Mouse (Mus musculus) embryonic fibroblast, embryonic 13.5 days (primary cell): ENCODE results near the gene Itga5. TPM values are rescaled to one million over a fixed set of nuclear protein-coding genes. Genes with fewer than 3 reads are reported as not detected.

ENCODE experiments used
- H3K27ac ChIP-seq: 2 replicates; pipeline ENCODE4 v1.5.1; 2012; ENCODE audit warnings: low read length, control low read depth, inconsistent platforms; ENCODE audit not compliant: insufficient read depth
- H3K4me1 ChIP-seq: 2 replicates; pipeline ENCODE4 v1.6.1; 2011; ENCODE audit warnings: low read length; ENCODE audit not compliant: control insufficient read depth, insufficient read depth
- H3K4me3 ChIP-seq: 2 replicates; pipeline ENCODE4 v1.5.1; 2011; ENCODE audit warnings: mild to moderate bottlenecking, control low read depth, low read length; ENCODE audit not compliant: insufficient read depth
- CTCF ChIP-seq: IDR thresholded peaks from 2 replicates; pipeline ENCODE4 v1.5.1; 2011; ENCODE audit warnings: mild to moderate bottlenecking, control low read depth, low read length, moderate library complexity, borderline replicate concordance; ENCODE audit not compliant: insufficient read depth
- POLR2A ChIP-seq: IDR thresholded peaks from 2 replicates; pipeline ENCODE4 v1.6.1; 2011; ENCODE audit warnings: low read depth, mild to moderate bottlenecking, control low read depth, low read length, moderate library complexity
- polyA plus RNA-seq: library from polyadenylated mRNA; stranded (reverse); fragments of >200 nt; gene quantifications from 2 replicates; pipeline ENCODE4 v1.2.4, GENCODE M21; 2011; ENCODE audit warnings: low read depth; ENCODE audit not compliant: missing spikeins, insufficient read length

The Itga5 gene
- polyA plus RNA-seq, 1 experiment = 161 TPM

GRCm38 (mm10) chr15:103377752-103378664 is 11.4 kb upstream of the Itga5 start:
- Histone ChIP-seq H3K27ac (peak overlapping the region; percentile 92), H3K4me1 (peaks cover 13% of the 10 kb centered on the region), H3K4me3 (no peak overlapping the region)
- TF ChIP-seq CTCF = no peak
- TF ChIP-seq POLR2A = 0 out of 2 replicates have a peak, but pooled peaks have one; percentile 13

DNA sequence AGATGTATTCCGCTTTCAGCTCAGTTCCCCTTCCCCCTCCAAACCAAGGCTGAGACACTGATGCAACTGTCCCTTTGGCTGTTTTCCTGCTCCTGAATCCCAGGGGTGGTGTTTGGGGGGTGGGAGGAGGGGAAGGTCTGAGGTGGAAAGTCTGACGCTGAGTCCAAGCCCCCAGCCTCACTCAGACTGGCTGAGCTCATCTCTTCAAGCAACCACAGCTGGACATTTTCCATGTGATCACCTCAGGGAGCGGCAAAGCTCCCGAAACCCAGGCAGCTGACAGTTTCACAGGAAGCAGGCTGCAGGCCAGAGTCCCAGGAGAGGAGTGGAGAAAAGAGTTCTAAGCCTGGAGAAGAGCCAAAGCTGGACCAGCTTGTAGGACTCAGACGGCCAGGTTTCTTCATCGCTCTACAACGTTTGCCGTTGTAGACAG is 10.3 kb upstream of the Itga5 start:
- no peak overlapping the region for H3K4me3 ChIP-seq
- H3K27ac ChIP-seq = peak overlapping the region; percentile 76
- peaks cover 14% of the 10 kb centered on the region for H3K4me1 ChIP-seq
- TF ChIP-seq POLR2A (no peak), CTCF (no peak)

DNA sequence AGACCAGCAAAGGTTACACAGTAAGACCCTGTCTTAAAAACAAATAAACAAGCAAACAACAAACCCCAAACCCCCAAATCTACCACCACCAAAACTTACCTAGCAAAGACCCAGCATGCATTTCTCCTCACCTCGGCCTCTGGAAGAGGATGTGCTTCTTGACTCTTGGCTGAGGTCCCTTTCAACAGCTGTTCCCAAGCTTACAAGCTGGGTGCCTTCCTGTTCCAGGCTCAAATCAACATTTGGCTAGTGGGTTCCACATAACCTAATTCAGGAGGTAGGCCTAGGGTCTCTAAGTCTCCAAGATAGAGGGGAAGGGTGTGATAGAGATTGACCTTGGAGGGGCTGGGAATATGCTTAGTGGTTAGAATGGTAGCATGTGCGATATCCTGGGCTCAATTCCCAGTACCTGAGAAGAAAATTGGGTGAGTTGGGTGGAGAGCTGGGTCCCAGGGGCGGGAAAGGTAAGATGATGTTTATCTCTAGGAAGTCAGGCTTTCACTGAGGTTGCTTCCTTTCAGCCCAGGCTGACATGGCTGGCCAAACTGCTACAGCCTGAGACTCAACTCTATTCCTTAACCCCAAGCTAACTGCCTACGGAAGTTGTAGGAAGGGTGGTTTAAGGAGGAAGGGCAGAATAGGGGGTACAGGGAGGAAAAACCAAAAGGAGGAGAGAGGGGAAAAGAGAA is 8.7 kb upstream of the Itga5 start:
- Histone ChIP-seq H3K4me3 (no peak overlapping the region), H3K27ac (no peak overlapping the region), H3K4me1 (peaks cover 23% of the 10 kb centered on the region)
- TF ChIP-seq POLR2A = no peak
- no peak for TF ChIP-seq CTCF

DNA sequence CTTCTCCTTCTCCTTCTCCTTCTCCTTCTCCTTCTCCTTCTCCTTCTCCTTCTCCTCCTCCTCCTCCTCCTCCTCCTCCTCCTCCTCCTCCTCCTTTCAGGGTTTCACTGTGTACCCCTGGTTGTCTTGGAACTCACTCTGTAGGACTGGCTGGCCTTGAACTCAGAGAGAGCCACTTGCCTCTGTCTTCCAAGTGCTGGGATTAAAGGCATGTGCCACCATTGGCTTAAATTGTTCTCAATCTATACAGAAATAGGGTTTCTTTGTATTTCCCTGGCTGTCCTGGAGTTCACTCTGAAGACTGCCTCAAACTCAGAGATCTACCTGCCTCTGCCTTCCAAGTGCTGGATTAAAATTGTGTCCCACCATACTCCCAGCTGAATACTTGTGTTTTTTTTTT is 5.9 kb upstream of the Itga5 start:
- no peak for TF ChIP-seq POLR2A
- no peak for TF ChIP-seq CTCF
- no peak overlapping the region for H3K27ac ChIP-seq
- peaks cover 31% of the 10 kb centered on the region for H3K4me1 ChIP-seq
- no peak overlapping the region for H3K4me3 ChIP-seq

- Histone ChIP-seq H3K4me1 (peaks cover 36% of the 10 kb centered on the region), H3K27ac (peak overlapping the region; percentile 71), H3K4me3 (no peak overlapping the region)
- TF ChIP-seq CTCF (no peak), POLR2A (no peak)
Observed at GRCm38 (mm10) chr15:103371741-103372140, 5.2 kb upstream of the Itga5 start.

- TF ChIP-seq POLR2A (no peak), CTCF (no peak)
- peak overlapping the region; percentile 71 for H3K27ac ChIP-seq
- peaks cover 36% of the 10 kb centered on the region for H3K4me1 ChIP-seq
- no peak overlapping the region for H3K4me3 ChIP-seq
Observed at GRCm38 (mm10) chr15:103371208-103371607, 4.6 kb upstream of the Itga5 start.

DNA sequence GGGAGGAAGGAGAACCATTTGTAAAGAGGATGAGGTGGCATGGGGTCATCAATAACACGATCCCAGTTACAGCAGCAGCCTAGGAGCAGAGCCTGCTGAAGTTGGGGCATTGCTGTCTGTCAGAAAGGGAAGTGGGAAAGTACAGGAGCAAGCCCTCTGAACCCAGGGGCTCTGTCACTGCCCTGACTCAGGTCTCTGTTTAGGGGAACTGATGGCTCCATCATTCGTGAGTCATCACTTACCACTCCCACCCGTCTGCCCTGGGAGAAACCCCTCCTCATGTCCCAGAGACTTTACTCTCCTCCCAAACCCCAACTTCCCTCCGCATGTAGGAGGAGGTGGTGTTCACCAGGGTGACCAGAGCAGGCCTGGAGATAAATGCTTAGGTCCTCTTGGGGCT is 3.9 kb upstream of the Itga5 start:
- no peak overlapping the region for H3K4me3 ChIP-seq
- peak overlapping the region; percentile 71 for H3K27ac ChIP-seq
- H3K4me1 ChIP-seq = peaks cover 36% of the 10 kb centered on the region
- no peak for TF ChIP-seq CTCF
- 0 out of 2 replicates have a peak, but pooled peaks have one; percentile 8 for TF ChIP-seq POLR2A

DNA sequence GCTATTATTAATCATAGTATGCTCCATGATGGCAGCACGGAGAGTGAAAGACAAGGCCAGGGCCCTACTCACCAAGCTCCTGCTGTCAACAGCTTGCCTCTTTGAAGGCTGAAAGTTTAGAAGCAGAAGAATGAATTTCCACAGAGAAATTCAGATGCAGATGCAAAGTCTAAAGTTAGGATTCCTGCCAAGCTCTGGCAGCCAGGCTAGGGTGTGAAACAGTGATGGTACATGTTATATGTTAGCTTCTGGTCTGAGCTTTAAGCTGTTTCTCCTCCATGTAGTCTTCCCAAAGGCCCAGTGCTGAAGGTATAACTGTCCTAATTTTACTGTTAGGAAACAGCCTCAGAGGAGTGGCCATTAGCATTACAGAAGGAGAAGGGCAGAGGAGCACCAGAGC is 2.6 kb upstream of the Itga5 start:
- peaks cover 36% of the 10 kb centered on the region for H3K4me1 ChIP-seq
- H3K27ac ChIP-seq = peak overlapping the region; percentile 71
- H3K4me3 ChIP-seq = no peak overlapping the region
- TF ChIP-seq POLR2A (no peak), CTCF (no peak)

DNA sequence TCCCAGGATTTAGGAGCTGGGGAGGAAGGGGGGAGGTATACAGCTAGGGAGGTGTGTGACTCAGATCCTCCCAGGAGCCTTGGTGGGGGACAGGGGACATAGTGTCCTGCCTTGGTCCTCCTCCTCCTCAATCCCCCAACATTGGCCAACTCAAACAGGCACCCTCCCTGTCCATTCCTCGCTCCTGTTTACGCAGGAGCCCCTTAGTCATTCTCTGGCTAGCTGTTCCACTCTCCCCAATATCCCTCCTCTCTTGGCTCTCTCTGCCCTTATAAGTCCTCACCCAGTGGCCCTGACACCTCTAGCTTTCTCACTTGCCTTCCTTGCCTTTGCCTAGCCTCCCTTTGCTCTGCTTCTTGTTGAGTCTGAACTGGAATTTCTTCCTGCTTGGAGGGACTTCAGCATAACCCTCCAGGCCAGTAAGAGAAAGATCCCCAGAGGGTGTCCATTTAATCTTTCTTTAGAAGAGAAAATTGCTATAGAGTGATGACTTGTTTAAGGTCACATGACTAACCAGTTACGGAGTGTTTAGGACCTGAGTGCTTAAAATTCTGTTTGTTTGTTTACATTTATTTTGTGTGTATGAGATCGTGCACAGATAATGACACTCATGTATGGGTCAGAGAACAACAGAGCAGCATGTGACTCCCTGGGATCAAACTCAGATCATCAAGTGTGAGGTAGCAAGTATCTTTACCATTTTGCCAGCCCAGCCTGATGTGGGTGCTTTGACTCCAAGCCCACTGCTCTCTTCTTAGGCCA is 1.8 kb upstream of the Itga5 start:
- peak overlapping the region; percentile 71 for H3K27ac ChIP-seq
- no peak overlapping the region for H3K4me3 ChIP-seq
- H3K4me1 ChIP-seq = peaks cover 36% of the 10 kb centered on the region
- TF ChIP-seq CTCF = no peak
- TF ChIP-seq POLR2A = no peak
